Mouse (Mus musculus): ENCODE results near the gene Ascl3. TPM values are rescaled to one million over a fixed set of nuclear protein-coding genes. Genes with fewer than 3 reads are reported as not detected.
A peak's percentile ranks its signal among the peaks of the same experiment; 100 is the strongest.

The Ascl3 gene
- 0.36 TPM in 1 of 2 replicates, not detected in the other for polyA plus RNA-seq (2015; fragmentation: Nextera tagmentation; extraction: Ambion mirVana)

DNA sequence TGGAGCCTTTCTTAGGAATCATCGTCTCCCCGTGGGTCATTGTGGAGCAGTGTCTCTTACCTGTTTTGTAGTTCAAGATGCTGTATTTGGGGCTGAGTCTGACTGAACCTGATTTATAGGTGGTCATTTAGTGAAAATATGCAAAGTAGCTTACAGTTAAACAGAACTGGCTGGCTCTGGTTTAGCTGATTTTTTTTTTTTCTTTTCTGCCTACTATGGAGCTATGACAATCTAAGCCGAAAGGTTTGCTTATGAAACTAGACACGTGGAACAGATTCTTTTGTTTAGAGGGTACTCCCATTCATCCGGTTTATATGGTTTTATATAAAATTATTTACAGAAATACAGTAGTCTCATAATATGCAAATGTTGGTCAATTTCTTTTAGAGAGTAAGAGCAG, at the start of gene Ascl3:
TSS of gene Ascl3 (minus strand) at position 101 of the 400 bp plus-strand sequence.
- ATAC-seq (ENCODE audit: low FRiP score, low TSS enrichment) = no peak
- no peak within 1 kb of the TSS for H3K4me3 ChIP-seq (ENCODE audit: low read length)
- peaks cover 12% of the 10 kb centered on the region for H3K4me1 ChIP-seq (ENCODE audit: insufficient read depth, low read length)
- no peak within 1 kb of the TSS for H3K27ac ChIP-seq (ENCODE audit: low read length)
- peaks cover 9% of the 10 kb centered on the region; the same call in 1 of the 2 replicates for H3K36me3 ChIP-seq (ENCODE audit: insufficient read depth, low read length)
- H3K27me3 ChIP-seq (ENCODE audit: insufficient read depth, low read length) = no peaks in the 10 kb centered on the region
- H3K4me2 ChIP-seq (replicated peaks; ENCODE audit: low read depth, low read length) = no peak within 1 kb of the TSS
- no peak within 1 kb of the TSS for H3K9ac ChIP-seq (replicated peaks; ENCODE audit: low read length)
- WGBS = 91% methylated on average over 5 of the region's 5 CpGs
- H3K9me3 ChIP-seq (ENCODE audit: low read length) = no peaks in the 10 kb centered on the region

GRCm38 (mm10) chr7:109781087-109781469, 49.6 kb upstream of the Ascl3 start:
- Histone ChIP-seq H3K4me1 (ENCODE audit: insufficient read depth, low read length) (peaks cover 14% of the 10 kb centered on the region), H3K4me2 (replicated peaks; ENCODE audit: low read depth, low read length) (peak overlapping the region; percentile 66), H3K9me3 (ENCODE audit: low read length) (no peaks in the 10 kb centered on the region), H3K27ac (ENCODE audit: low read length) (no peak overlapping the region), H3K27me3 (ENCODE audit: insufficient read depth, low read length) (peaks cover 58% of the 10 kb centered on the region), H3K36me3 (ENCODE audit: insufficient read depth, low read length) (no peaks in the 10 kb centered on the region), H3K9ac (replicated peaks; ENCODE audit: low read length) (peak overlapping the region; percentile 52), H3K4me3 (ENCODE audit: low read length) (peak overlapping the region; percentile 49)
- WGBS = 0% methylated on average over 24 of the region's 24 CpGs
- ATAC-seq (ENCODE audit: low FRiP score, low TSS enrichment) = peak; percentile 42

GRCm38 (mm10) chr7:109772251-109772650, 40.7 kb upstream of the Ascl3 start:
- Histone ChIP-seq H3K4me3 (ENCODE audit: low read length) (no peak overlapping the region), H3K4me2 (replicated peaks; ENCODE audit: low read depth, low read length) (no peak overlapping the region), H3K36me3 (ENCODE audit: insufficient read depth, low read length) (no peaks in the 10 kb centered on the region), H3K9ac (replicated peaks; ENCODE audit: low read length) (no peak overlapping the region), H3K27ac (ENCODE audit: low read length) (no peak overlapping the region), H3K27me3 (ENCODE audit: insufficient read depth, low read length) (peaks cover 7% of the 10 kb centered on the region; the same call in 1 of the 2 replicates), H3K9me3 (ENCODE audit: low read length) (no peaks in the 10 kb centered on the region), H3K4me1 (ENCODE audit: insufficient read depth, low read length) (no peaks in the 10 kb centered on the region)
- no peak for ATAC-seq (ENCODE audit: low FRiP score, low TSS enrichment)

DNA sequence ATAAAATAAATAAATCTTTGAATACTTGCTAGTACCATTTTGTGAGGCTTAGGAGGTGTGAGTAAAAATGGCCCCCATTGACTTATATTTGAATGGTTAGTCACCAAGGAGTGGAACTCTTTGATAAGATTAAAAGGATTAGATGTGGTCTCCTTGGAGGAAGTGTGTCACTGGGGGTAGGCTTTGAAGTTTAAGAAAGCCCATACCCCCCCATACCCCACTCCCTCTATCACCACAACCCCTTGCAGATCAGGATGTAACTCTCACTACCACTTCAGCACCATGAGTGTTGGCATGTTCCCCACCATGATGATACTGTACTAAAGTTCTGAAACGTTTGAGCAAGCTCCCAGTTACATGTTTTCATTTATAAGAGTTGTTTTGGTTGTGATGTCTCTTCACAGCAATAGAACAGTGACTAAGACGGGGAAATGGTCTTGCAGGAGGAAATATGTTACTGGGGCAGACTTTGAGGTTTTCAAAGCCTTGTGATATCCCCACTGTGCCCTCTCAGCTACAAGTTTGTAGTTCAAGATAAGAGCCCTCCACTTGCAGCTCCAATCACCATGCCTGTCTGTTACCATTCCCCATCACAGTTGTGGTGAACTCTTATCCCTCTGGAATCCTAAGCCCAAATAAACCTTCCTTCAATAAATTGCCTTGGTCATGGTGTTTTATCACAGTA, 37.3 kb upstream of the Ascl3 start:
- no peak for ATAC-seq (ENCODE audit: low FRiP score, low TSS enrichment)

DNA sequence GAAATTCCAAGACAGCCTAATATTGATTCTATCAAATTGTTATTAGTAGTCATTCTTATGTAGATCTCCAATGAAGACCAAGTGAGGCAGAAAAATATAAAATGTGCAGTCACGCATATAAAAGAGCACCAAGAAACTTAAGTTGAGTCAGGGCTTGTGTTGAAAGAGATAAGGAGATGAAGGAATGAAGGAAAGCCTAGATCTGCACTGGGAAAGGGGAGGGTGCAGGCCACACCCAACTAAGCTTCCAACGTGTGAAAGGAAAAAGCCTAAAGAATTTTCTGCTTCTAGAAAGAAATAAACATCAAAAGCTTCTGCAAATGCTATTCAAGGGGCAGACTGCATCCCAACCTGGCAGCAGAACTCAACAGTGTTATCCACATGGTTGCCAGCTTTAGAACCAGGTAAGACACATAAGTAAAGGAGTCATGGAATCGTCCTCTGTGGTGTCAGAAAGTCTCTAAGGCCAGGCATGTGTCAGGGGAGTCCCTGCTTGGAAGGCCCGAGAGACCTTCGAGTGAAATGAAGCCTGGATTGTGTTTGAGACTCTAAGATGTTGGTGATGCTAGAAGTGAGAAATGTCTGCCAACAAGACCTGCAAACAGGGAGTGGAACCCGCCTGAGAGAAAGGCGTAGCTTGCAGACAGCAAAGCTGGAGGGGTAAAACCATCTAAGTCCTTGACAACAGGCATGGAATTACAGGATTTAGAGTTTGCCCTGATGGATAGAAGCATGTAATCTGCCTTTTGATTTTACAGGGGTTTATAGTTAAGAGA, 36.2 kb upstream of the Ascl3 start:
- Histone ChIP-seq H3K36me3 (ENCODE audit: insufficient read depth, low read length) (no peaks in the 10 kb centered on the region), H3K27ac (ENCODE audit: low read length) (no peak overlapping the region), H3K4me1 (ENCODE audit: insufficient read depth, low read length) (no peaks in the 10 kb centered on the region), H3K9ac (replicated peaks; ENCODE audit: low read length) (no peak overlapping the region), H3K27me3 (ENCODE audit: insufficient read depth, low read length) (no peaks in the 10 kb centered on the region), H3K4me3 (ENCODE audit: low read length) (no peak overlapping the region), H3K9me3 (ENCODE audit: low read length) (no peaks in the 10 kb centered on the region), H3K4me2 (replicated peaks; ENCODE audit: low read depth, low read length) (no peak overlapping the region)
- ATAC-seq (ENCODE audit: low FRiP score, low TSS enrichment) = no peak
- 82% methylated on average over 7 of the region's 7 CpGs for WGBS

More for the DNA sequence above, 37.3 kb upstream of the Ascl3 start:
- Histone ChIP-seq H3K4me3 (ENCODE audit: low read length) (no peak overlapping the region), H3K27me3 (ENCODE audit: insufficient read depth, low read length) (0 out of 2 replicates have a peak, but pooled peaks cover 3% of the 10 kb centered on the region), H3K27ac (ENCODE audit: low read length) (no peak overlapping the region), H3K4me1 (ENCODE audit: insufficient read depth, low read length) (no peaks in the 10 kb centered on the region), H3K36me3 (ENCODE audit: insufficient read depth, low read length) (no peaks in the 10 kb centered on the region), H3K9ac (replicated peaks; ENCODE audit: low read length) (no peak overlapping the region), H3K9me3 (ENCODE audit: low read length) (no peaks in the 10 kb centered on the region), H3K4me2 (replicated peaks; ENCODE audit: low read depth, low read length) (no peak overlapping the region)
- 61% methylated on average over 2 of the region's 2 CpGs for WGBS

GRCm38 (mm10) chr7:109764009-109764408, 32.5 kb upstream of the Ascl3 start:
- no peaks in the 10 kb centered on the region for H3K36me3 ChIP-seq (ENCODE audit: insufficient read depth, low read length)
- H3K9ac ChIP-seq (replicated peaks; ENCODE audit: low read length) = no peak overlapping the region
- H3K9me3 ChIP-seq (ENCODE audit: low read length) = no peaks in the 10 kb centered on the region
- no peaks in the 10 kb centered on the region for H3K27me3 ChIP-seq (ENCODE audit: insufficient read depth, low read length)
- no peak overlapping the region for H3K4me2 ChIP-seq (replicated peaks; ENCODE audit: low read depth, low read length)
- H3K27ac ChIP-seq (ENCODE audit: low read length) = no peak overlapping the region
- WGBS = 84% methylated on average over 2 of the region's 2 CpGs
- no peak for ATAC-seq (ENCODE audit: low FRiP score, low TSS enrichment)
- no peak overlapping the region for H3K4me3 ChIP-seq (ENCODE audit: low read length)
- no peaks in the 10 kb centered on the region for H3K4me1 ChIP-seq (ENCODE audit: insufficient read depth, low read length)

DNA sequence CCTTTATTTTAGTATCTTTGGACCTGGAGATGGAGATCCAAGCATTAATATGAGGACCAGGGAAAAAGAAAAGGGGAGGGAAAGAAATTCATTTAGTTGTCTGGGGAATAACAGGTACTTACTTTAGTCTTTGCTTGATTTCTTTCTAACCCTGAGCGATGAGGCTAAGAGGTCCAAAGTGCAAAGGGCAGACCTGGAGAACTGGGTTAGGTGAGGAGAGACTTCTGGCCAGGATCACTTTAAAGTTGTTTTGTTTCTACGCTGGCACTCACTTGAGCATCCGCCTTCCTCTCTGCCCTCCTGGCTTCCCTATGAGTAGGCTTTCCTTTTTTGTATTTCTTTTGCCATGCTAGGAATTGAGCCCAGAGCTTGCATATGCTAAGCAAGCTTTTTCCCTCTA, 24.8 kb upstream of the Ascl3 start:
- Histone ChIP-seq H3K36me3 (ENCODE audit: insufficient read depth, low read length) (no peaks in the 10 kb centered on the region), H3K4me3 (ENCODE audit: low read length) (no peak overlapping the region), H3K27ac (ENCODE audit: low read length) (no peak overlapping the region), H3K4me2 (replicated peaks; ENCODE audit: low read depth, low read length) (no peak overlapping the region), H3K27me3 (ENCODE audit: insufficient read depth, low read length) (no peaks in the 10 kb centered on the region), H3K9me3 (ENCODE audit: low read length) (no peaks in the 10 kb centered on the region), H3K9ac (replicated peaks; ENCODE audit: low read length) (no peak overlapping the region), H3K4me1 (ENCODE audit: insufficient read depth, low read length) (peaks cover 8% of the 10 kb centered on the region)
- WGBS = 85% methylated on average over 3 of the region's 3 CpGs
- no peak for ATAC-seq (ENCODE audit: low FRiP score, low TSS enrichment)

DNA sequence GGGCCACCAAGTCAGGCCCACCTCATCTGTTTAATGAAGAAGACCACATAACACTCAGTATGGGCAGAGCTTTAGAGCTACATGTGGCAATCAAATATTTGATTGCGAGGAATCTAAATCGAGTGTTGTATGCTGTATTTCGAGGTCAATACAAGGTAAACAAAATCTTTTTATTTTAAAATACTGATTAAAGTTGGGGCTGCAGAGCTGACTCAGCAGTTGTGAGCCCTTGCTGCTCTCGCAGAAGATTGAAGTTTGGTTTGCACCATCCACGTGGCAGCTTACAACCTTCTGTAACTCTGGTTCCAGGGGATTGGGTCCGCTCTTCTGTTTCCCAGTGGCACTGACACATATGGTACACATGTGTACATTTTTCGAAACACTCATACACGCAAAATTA, 22.5 kb upstream of the Ascl3 start:
- WGBS = 93% methylated on average over 8 of the region's 8 CpGs
- Histone ChIP-seq H3K9me3 (ENCODE audit: low read length) (no peaks in the 10 kb centered on the region), H3K4me3 (ENCODE audit: low read length) (no peak overlapping the region), H3K27ac (ENCODE audit: low read length) (no peak overlapping the region), H3K36me3 (ENCODE audit: insufficient read depth, low read length) (no peaks in the 10 kb centered on the region), H3K9ac (replicated peaks; ENCODE audit: low read length) (no peak overlapping the region), H3K4me2 (replicated peaks; ENCODE audit: low read depth, low read length) (no peak overlapping the region), H3K4me1 (ENCODE audit: insufficient read depth, low read length) (peaks cover 11% of the 10 kb centered on the region), H3K27me3 (ENCODE audit: insufficient read depth, low read length) (no peaks in the 10 kb centered on the region)
- ATAC-seq (ENCODE audit: low FRiP score, low TSS enrichment) = no peak

GRCm38 (mm10) chr7:109752008-109752925, 20.7 kb upstream of the Ascl3 start, which contains the start of gene Tmem9b:
Tmem9b (minus strand) TSS chr7:109752875.
- WGBS = under 1% methylated on average over 74 of the region's 74 CpGs
- H3K27me3 ChIP-seq (ENCODE audit: insufficient read depth, low read length) = no peaks in the 10 kb centered on the region
- H3K36me3 ChIP-seq (ENCODE audit: insufficient read depth, low read length) = no peaks in the 10 kb centered on the region
- peak within 1 kb of the TSS; percentile 77 for H3K9ac ChIP-seq (replicated peaks; ENCODE audit: low read length)
- H3K4me3 ChIP-seq (ENCODE audit: low read length) = peak within 1 kb of the TSS; percentile 77
- peak within 1 kb of the TSS; percentile 74 for H3K4me2 ChIP-seq (replicated peaks; ENCODE audit: low read depth, low read length)
- ATAC-seq (ENCODE audit: low FRiP score, low TSS enrichment) = peak; percentile 88
- H3K4me1 ChIP-seq (ENCODE audit: insufficient read depth, low read length) = peaks cover 11% of the 10 kb centered on the region
- H3K9me3 ChIP-seq (ENCODE audit: low read length) = no peaks in the 10 kb centered on the region
- H3K27ac ChIP-seq (ENCODE audit: low read length) = peak within 1 kb of the TSS; percentile 76
